Mouse (Mus musculus): ENCODE measurements around the gene Mrps14.

DNA sequence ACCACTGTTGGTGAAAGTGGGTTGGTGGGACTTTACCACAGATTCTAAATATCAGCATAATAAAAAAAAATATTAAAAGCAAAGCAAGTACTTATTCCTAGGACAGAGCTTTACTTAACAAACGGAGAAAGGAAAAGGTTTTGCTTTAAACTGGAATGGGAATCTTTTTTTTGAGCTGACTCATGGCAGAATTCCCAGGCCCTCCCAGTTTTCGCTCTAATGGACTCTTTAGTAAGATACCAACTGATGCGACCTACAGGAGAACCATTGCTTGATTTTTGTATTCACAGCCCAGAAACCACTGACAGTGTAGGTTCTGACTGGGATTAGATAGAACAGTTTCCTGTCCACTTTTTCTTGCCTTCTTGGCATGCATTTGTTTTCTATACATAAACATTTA lies 15.6 kb downstream of the Mrps14 start:
- no peak for TF ChIP-seq POLR2A (IDR thresholded peaks at IDR 0.05; ENCODE audit: low read depth, low read length)
- TF ChIP-seq CTCF (IDR thresholded peaks at IDR 0.05; ENCODE audit: extremely low read depth, insufficient read length, insufficient replicate concordance, low read depth, low read length) = no peak
